Mouse (Mus musculus): ENCODE data around the gene Ear6. TPM values are rescaled to one million over a fixed set of nuclear protein-coding genes. Genes with fewer than 3 reads are reported as not detected.

The Ear6 gene
- polyA plus RNA-seq, 1 experiment = not detected

- Histone ChIP-seq H3K4me1 (ENCODE audit: control insufficient read depth, insufficient read depth, low read length) (peaks cover 3% of the 10 kb centered on the region), H3K27ac (ENCODE audit: control insufficient read depth, insufficient read depth, low read depth, low read length) (no peak overlapping the region), H3K36me3 (ENCODE audit: control insufficient read depth, insufficient read depth, low read length) (no peaks in the 10 kb centered on the region), H3K27me3 (ENCODE audit: control insufficient read depth, insufficient read depth, low read length) (no peaks in the 10 kb centered on the region), H3K4me3 (ENCODE audit: control insufficient read depth, low read depth, low read length) (no peak overlapping the region; the same call in 1 of the 2 replicates)
- TF ChIP-seq CTCF (IDR thresholded peaks at IDR 0.05; ENCODE audit: control insufficient read depth, insufficient read depth, insufficient replicate concordance, low read depth, low read length) (no peak), POLR2A (IDR thresholded peaks at IDR 0.05; ENCODE audit: control insufficient read depth, low read depth, low read length) (no peak)
Measured at GRCm38 (mm10) chr14:51884031-51884544, 30.6 kb downstream of the Ear6 start.

GRCm38 (mm10) chr14:51884598-51885331 is 31.3 kb downstream of the Ear6 start, which contains the start of gene Mettl17:
Gene Mettl17 (plus strand): TSS chr14:51884842.
- Histone ChIP-seq H3K27me3 (ENCODE audit: control insufficient read depth, insufficient read depth, low read length) (no peaks in the 10 kb centered on the region), H3K36me3 (ENCODE audit: control insufficient read depth, insufficient read depth, low read length) (no peaks in the 10 kb centered on the region), H3K4me1 (ENCODE audit: control insufficient read depth, insufficient read depth, low read length) (peaks cover 3% of the 10 kb centered on the region), H3K4me3 (ENCODE audit: control insufficient read depth, low read depth, low read length) (peak within 1 kb of the TSS; percentile 86), H3K27ac (ENCODE audit: control insufficient read depth, insufficient read depth, low read depth, low read length) (peak within 1 kb of the TSS; percentile 3)
- no peak for TF ChIP-seq CTCF (IDR thresholded peaks at IDR 0.05; ENCODE audit: control insufficient read depth, insufficient read depth, insufficient replicate concordance, low read depth, low read length)
- TF ChIP-seq POLR2A (IDR thresholded peaks at IDR 0.05; ENCODE audit: control insufficient read depth, low read depth, low read length) = peak; percentile 84

GRCm38 (mm10) chr14:51886051-51886450 is 32.6 kb downstream of the Ear6 start:
- no peaks in the 10 kb centered on the region for H3K27me3 ChIP-seq (ENCODE audit: control insufficient read depth, insufficient read depth, low read length)
- no peaks in the 10 kb centered on the region for H3K36me3 ChIP-seq (ENCODE audit: control insufficient read depth, insufficient read depth, low read length)
- H3K4me3 ChIP-seq (ENCODE audit: control insufficient read depth, low read depth, low read length) = no peak overlapping the region

GRCm38 (mm10) chr14:51889833-51890232 is 36.3 kb downstream of the Ear6 start:
- no peak overlapping the region for H3K4me3 ChIP-seq (ENCODE audit: control insufficient read depth, low read depth, low read length)
- H3K36me3 ChIP-seq (ENCODE audit: control insufficient read depth, insufficient read depth, low read length) = no peaks in the 10 kb centered on the region
- no peak overlapping the region for H3K27ac ChIP-seq (ENCODE audit: control insufficient read depth, insufficient read depth, low read depth, low read length)
- peaks cover 5% of the 10 kb centered on the region for H3K4me1 ChIP-seq (ENCODE audit: control insufficient read depth, insufficient read depth, low read length)
- no peaks in the 10 kb centered on the region for H3K27me3 ChIP-seq (ENCODE audit: control insufficient read depth, insufficient read depth, low read length)
- TF ChIP-seq CTCF (IDR thresholded peaks at IDR 0.05; ENCODE audit: control insufficient read depth, insufficient read depth, insufficient replicate concordance, low read depth, low read length) (no peak), POLR2A (IDR thresholded peaks at IDR 0.05; ENCODE audit: control insufficient read depth, low read depth, low read length) (no peak)

More at GRCm38 (mm10) chr14:51886051-51886450, 32.6 kb downstream of the Ear6 start:
- peaks cover 3% of the 10 kb centered on the region for H3K4me1 ChIP-seq (ENCODE audit: control insufficient read depth, insufficient read depth, low read length)
- no peak overlapping the region for H3K27ac ChIP-seq (ENCODE audit: control insufficient read depth, insufficient read depth, low read depth, low read length)
- TF ChIP-seq CTCF (IDR thresholded peaks at IDR 0.05; ENCODE audit: control insufficient read depth, insufficient read depth, insufficient replicate concordance, low read depth, low read length) = no peak
- TF ChIP-seq POLR2A (IDR thresholded peaks at IDR 0.05; ENCODE audit: control insufficient read depth, low read depth, low read length) = no peak

GRCm38 (mm10) chr14:51892191-51892939 is 38.9 kb downstream of the Ear6 start, which contains the start of gene Slc39a2:
Gene Slc39a2 (plus strand): TSS chr14:51892889.
- Histone ChIP-seq H3K36me3 (ENCODE audit: control insufficient read depth, insufficient read depth, low read length) (no peaks in the 10 kb centered on the region), H3K27ac (ENCODE audit: control insufficient read depth, insufficient read depth, low read depth, low read length) (no peak within 1 kb of the TSS), H3K27me3 (ENCODE audit: control insufficient read depth, insufficient read depth, low read length) (no peaks in the 10 kb centered on the region), H3K4me1 (ENCODE audit: control insufficient read depth, insufficient read depth, low read length) (peaks cover 2% of the 10 kb centered on the region), H3K4me3 (ENCODE audit: control insufficient read depth, low read depth, low read length) (no peak within 1 kb of the TSS)
- TF ChIP-seq POLR2A (IDR thresholded peaks at IDR 0.05; ENCODE audit: control insufficient read depth, low read depth, low read length) (no peak), CTCF (IDR thresholded peaks at IDR 0.05; ENCODE audit: control insufficient read depth, insufficient read depth, insufficient replicate concordance, low read depth, low read length) (no peak)

- Histone ChIP-seq H3K27ac (ENCODE audit: control insufficient read depth, insufficient read depth, low read depth, low read length) (no peak overlapping the region), H3K36me3 (ENCODE audit: control insufficient read depth, insufficient read depth, low read length) (no peaks in the 10 kb centered on the region), H3K4me1 (ENCODE audit: control insufficient read depth, insufficient read depth, low read length) (peaks cover 2% of the 10 kb centered on the region), H3K4me3 (ENCODE audit: control insufficient read depth, low read depth, low read length) (no peak overlapping the region), H3K27me3 (ENCODE audit: control insufficient read depth, insufficient read depth, low read length) (no peaks in the 10 kb centered on the region)
- TF ChIP-seq POLR2A (IDR thresholded peaks at IDR 0.05; ENCODE audit: control insufficient read depth, low read depth, low read length) (no peak), CTCF (IDR thresholded peaks at IDR 0.05; ENCODE audit: control insufficient read depth, insufficient read depth, insufficient replicate concordance, low read depth, low read length) (no peak)
Measured at GRCm38 (mm10) chr14:51893094-51893794, 39.7 kb downstream of the Ear6 start.

Measured in testis, adult 2 months (tissue).